Mouse (Mus musculus): Measurements from ENCODE around the gene 4932438H23Rik. TPM values are rescaled to one million over a fixed set of nuclear protein-coding genes. Genes with fewer than 3 reads are reported as not detected.

4932438H23Rik gene
- total and polyA plus RNA-seq, 3 experiments = not detected

- DNase-seq (ENCODE audit: low read depth, low spot score) = no peak
- H3K27me3 ChIP-seq (ENCODE audit: control insufficient read depth in 1 of 2, insufficient read depth in 2 of 2, low read length in 2 of 2) = no peaks in the 10 kb centered on the region
- H3K9me3 ChIP-seq (replicated peaks; ENCODE audit: insufficient read depth, low read length) = no peaks in the 10 kb centered on the region
- H3K36me3 ChIP-seq (ENCODE audit: control insufficient read depth in 1 of 2, insufficient read depth in 2 of 2, low read length in 2 of 2) = peaks cover 0 to 3% of the 10 kb centered on the region in 2 experiments; a peak in 2 of 4 replicates
- TF ChIP-seq ELF1 (IDR thresholded peaks at IDR 0.05; ENCODE audit: low read depth, low read length) (no peak), NELFE (IDR thresholded peaks at IDR 0.05; ENCODE audit: low read depth, low read length) (no peak), MAX (IDR thresholded peaks at IDR 0.05; ENCODE audit: low read length) (no peak), ZNF384 (IDR thresholded peaks at IDR 0.05; ENCODE audit: low read depth, low read length) (peak; percentile 83), MXI1 (IDR thresholded peaks at IDR 0.05; ENCODE audit: low read depth, low read length) (peak; percentile 20; the same call in 1 of the 2 replicates), USF2 (IDR thresholded peaks at IDR 0.05; ENCODE audit: borderline replicate concordance in 1 of 2, insufficient read depth in 1 of 2, low read depth in 1 of 2, low read length in 2 of 2) (no peak), SIN3A (IDR thresholded peaks at IDR 0.05; ENCODE audit: low read length) (no peak), ZKSCAN1 (IDR thresholded peaks at IDR 0.05; ENCODE audit: low read depth, low read length) (no peak), EP300 (IDR thresholded peaks at IDR 0.05; ENCODE audit: low read depth in 1 of 2, low read length in 2 of 2) (no peak), MAZ (IDR thresholded peaks at IDR 0.05; ENCODE audit: low read depth, low read length) (no peak), POLR2AphosphoS5 (IDR thresholded peaks at IDR 0.05; ENCODE audit: borderline replicate concordance, low read depth, low read length) (no peak), NRF1 (IDR thresholded peaks at IDR 0.05; ENCODE audit: insufficient read depth, low read depth, low read length, poor library complexity, severe bottlenecking) (no peak), USF1 (IDR thresholded peaks at IDR 0.05; ENCODE audit: low read depth, low read length) (no peak), KAT2A (conservative IDR thresholded peaks at IDR 0.05; ENCODE audit: low read depth, low read length) (no peak)
- peaks cover 0 to 14% of the 10 kb centered on the region in 2 experiments; a peak in 3 of 4 replicates for H3K4me1 ChIP-seq (ENCODE audit: control insufficient read depth in 1 of 2, insufficient read depth in 2 of 2, low read length in 2 of 2)
- H3K9ac ChIP-seq (ENCODE audit: control insufficient read depth, low read depth, low read length, poor library complexity, severe bottlenecking) = no peak overlapping the region
- H3K4me3 ChIP-seq (ENCODE audit: control insufficient read depth in 1 of 2, insufficient read depth in 1 of 2, low read depth in 2 of 2, low read length in 2 of 2) = peak overlapping the region; percentile 21 to 28; a peak in 2 of 4 replicates
- H3K79me2 ChIP-seq (ENCODE audit: control insufficient read depth, insufficient read depth, low read length, poor library complexity) = no peaks in the 10 kb centered on the region
- H3K27ac ChIP-seq (ENCODE audit: control insufficient read depth, low read depth, low read length) = no peak overlapping the region
These were observed 29.3 kb upstream of the 4932438H23Rik start for GRCm38 (mm10) chr16:91124256-91124655.

- Histone ChIP-seq H3K79me2 (ENCODE audit: control insufficient read depth, insufficient read depth, low read length, poor library complexity) (no peaks in the 10 kb centered on the region), H3K27me3 (ENCODE audit: control insufficient read depth in 1 of 2, insufficient read depth in 2 of 2, low read length in 2 of 2) (no peaks in the 10 kb centered on the region), H3K9ac (ENCODE audit: control insufficient read depth, low read depth, low read length, poor library complexity, severe bottlenecking) (no peak overlapping the region), H3K4me3 (ENCODE audit: control insufficient read depth in 1 of 2, insufficient read depth in 1 of 2, low read depth in 2 of 2, low read length in 2 of 2) (no peak overlapping the region), H3K4me1 (ENCODE audit: control insufficient read depth in 1 of 2, insufficient read depth in 2 of 2, low read length in 2 of 2) (peaks cover 0 to 14% of the 10 kb centered on the region in 2 experiments; a peak in 3 of 4 replicates), H3K27ac (ENCODE audit: control insufficient read depth, low read depth, low read length) (no peak overlapping the region), H3K36me3 (ENCODE audit: control insufficient read depth in 1 of 2, insufficient read depth in 2 of 2, low read length in 2 of 2) (peaks cover 0 to 3% of the 10 kb centered on the region in 2 experiments; a peak in 2 of 4 replicates), H3K9me3 (replicated peaks; ENCODE audit: insufficient read depth, low read length) (no peaks in the 10 kb centered on the region)
- no peak for TF ChIP-seq SMC3 (IDR thresholded peaks at IDR 0.05; ENCODE audit: low read depth, low read length)
- no peak for TF ChIP-seq MEF2A (IDR thresholded peaks at IDR 0.05; ENCODE audit: extremely low read depth, insufficient replicate concordance, low read depth, low read length, poor library complexity, severe bottlenecking)
- no peak for TF ChIP-seq MAZ (IDR thresholded peaks at IDR 0.05; ENCODE audit: low read depth, low read length)
- no peak for TF ChIP-seq GABPA (IDR thresholded peaks at IDR 0.05; ENCODE audit: low read depth, low read length)
- TF ChIP-seq USF1 (IDR thresholded peaks at IDR 0.05; ENCODE audit: low read depth, low read length) = no peak
- TF ChIP-seq MYB (IDR thresholded peaks at IDR 0.05; ENCODE audit: low read depth, low read length) = no peak
- TF ChIP-seq ELF1 (IDR thresholded peaks at IDR 0.05; ENCODE audit: low read depth, low read length) = no peak
- no peak for TF ChIP-seq JUND (IDR thresholded peaks at IDR 0.05; ENCODE audit: low read depth, low read length)
- no peak for TF ChIP-seq NRF1 (IDR thresholded peaks at IDR 0.05; ENCODE audit: insufficient read depth, low read depth, low read length, poor library complexity, severe bottlenecking)
- no peak for TF ChIP-seq BHLHE40 (IDR thresholded peaks at IDR 0.05; ENCODE audit: borderline replicate concordance, low read depth, low read length)
- TF ChIP-seq KAT2A (conservative IDR thresholded peaks at IDR 0.05; ENCODE audit: low read depth, low read length) = no peak
- no peak for TF ChIP-seq NELFE (IDR thresholded peaks at IDR 0.05; ENCODE audit: low read depth, low read length)
- TF ChIP-seq SIN3A (IDR thresholded peaks at IDR 0.05; ENCODE audit: low read length) = no peak
- no peak for TF ChIP-seq TBP (IDR thresholded peaks at IDR 0.05; ENCODE audit: low read depth, low read length)
- no peak for TF ChIP-seq POLR2AphosphoS2 (IDR thresholded peaks at IDR 0.05; ENCODE audit: low read length)
- TF ChIP-seq TCF12 (IDR thresholded peaks at IDR 0.05; ENCODE audit: low read depth, low read length) = no peak
- no peak for TF ChIP-seq CHD2 (IDR thresholded peaks at IDR 0.05; ENCODE audit: low read length)
- no peak for TF ChIP-seq HCFC1 (IDR thresholded peaks at IDR 0.05; ENCODE audit: low read depth, low read length)
- TF ChIP-seq E2F4 (IDR thresholded peaks at IDR 0.05; ENCODE audit: borderline replicate concordance, low read depth, low read length) = no peak
- no peak for TF ChIP-seq MYC (IDR thresholded peaks at IDR 0.05; ENCODE audit: low read depth, low read length)
- peak; percentile 71 for DNase-seq (ENCODE audit: low read depth, low spot score)
These were observed 28.9 kb upstream of the 4932438H23Rik start for GRCm38 (mm10) chr16:91123821-91124220.

Measured in MEL (cell line).